Mouse (Mus musculus) erythroid progenitor cell, adult 5-6 weeks (primary cell): ENCODE measurements around the gene Tm4sf5. TPM values are rescaled to one million over a fixed set of nuclear protein-coding genes. Genes with fewer than 3 reads are reported as not detected.
"Not testable (repeated sequence)": the region's sequence is repeated elsewhere in the genome, so short reads cannot be mapped to it uniquely, and the experiment has no call there.

Experiments
- ATAC-seq: replicated peaks from 2 replicates; pipeline ENCODE4 v1.8.0; 2016; ENCODE audit warnings: moderate number of reproducible peaks, mild to moderate bottlenecking, moderate TSS enrichment, inconsistent platforms; ENCODE audit not compliant: poor library complexity, low FRiP score, severe bottlenecking
- total RNA-seq, 2 experiments: library from RNA; stranded (forward) in 1 of 2; stranded (reverse) in 1 of 2; fragments of 150-400 nt in 1 of 2; fragments of 186-747, 209-891 nt in 1 of 2; gene quantifications; 2 replicates each; pipeline versions ENCODE4 v1.2.3 to v1.2.4; 2015 to 2017; ENCODE audit warnings: low replicate concordance in 2 of 2

Tm4sf5 gene
- total RNA-seq, 2 experiments from 2014 or later: not detected

- no peak for ATAC-seq
Observed at GRCm38 (mm10) chr11:70506962-70507515, 2.0 kb downstream of the Tm4sf5 start.

GRCm38 (mm10) chr11:70509753-70510564 is 4.9 kb downstream of the Tm4sf5 start:
- no peak for ATAC-seq

- ATAC-seq: no peak
Observed at GRCm38 (mm10) chr11:70511242-70511641, 6.2 kb downstream of the Tm4sf5 start.

- ATAC-seq: no peak
Observed at GRCm38 (mm10) chr11:70511825-70512224, 6.8 kb downstream of the Tm4sf5 start.

- ATAC-seq: no peak
Observed at GRCm38 (mm10) chr11:70512709-70513342, 7.8 kb downstream of the Tm4sf5 start.

- ATAC-seq: no peak
Observed at GRCm38 (mm10) chr11:70513520-70513919, 8.5 kb downstream of the Tm4sf5 start.

- ATAC-seq: no peak
Observed at GRCm38 (mm10) chr11:70514288-70514687, 9.2 kb downstream of the Tm4sf5 start, which contains the start of gene Vmo1. TSS of gene Vmo1 (minus strand) at chr11:70514616.

GRCm38 (mm10) chr11:70516352-70516751 is 11.3 kb downstream of the Tm4sf5 start:
- ATAC-seq: no peak

- no peak for ATAC-seq
Observed at GRCm38 (mm10) chr11:70518436-70518835, 13.4 kb downstream of the Tm4sf5 start.

- ATAC-seq: no peak
Observed at GRCm38 (mm10) chr11:70518923-70519322, 13.9 kb downstream of the Tm4sf5 start, which contains the start of gene Gltpd2. TSS of gene Gltpd2 (plus strand) at chr11:70519196.

GRCm38 (mm10) chr11:70520178-70520769 is 15.2 kb downstream of the Tm4sf5 start:
- no peak for ATAC-seq

- not testable (repeated sequence) for ATAC-seq
Observed at GRCm38 (mm10) chr11:70523306-70523989, 18.4 kb downstream of the Tm4sf5 start.

- peak; percentile 44 for ATAC-seq
Observed at GRCm38 (mm10) chr11:70524782-70525181, 19.7 kb downstream of the Tm4sf5 start.

GRCm38 (mm10) chr11:70525184-70525678 is 20.2 kb downstream of the Tm4sf5 start, which contains the start of gene Psmb6:
TSS of gene Psmb6 (plus strand) at chr11:70525367.
- peak; percentile 96 for ATAC-seq

- 0 out of 2 replicates have a peak, but pooled peaks have one; percentile 40 for ATAC-seq
Observed at GRCm38 (mm10) chr11:70525726-70526125, 20.7 kb downstream of the Tm4sf5 start.

GRCm38 (mm10) chr11:70526211-70526610 is 21.2 kb downstream of the Tm4sf5 start:
- ATAC-seq: no peak

GRCm38 (mm10) chr11:70528610-70529009 is 23.6 kb downstream of the Tm4sf5 start:
- no peak for ATAC-seq

GRCm38 (mm10) chr11:70531065-70531464 is 26.0 kb downstream of the Tm4sf5 start:
- ATAC-seq: not testable (repeated sequence)

- ATAC-seq: no peak
Observed at GRCm38 (mm10) chr11:70532839-70533238, 27.8 kb downstream of the Tm4sf5 start, which contains the start of gene Gm40193. TSS of gene Gm40193 (minus strand) at chr11:70532939.
